Mouse (Mus musculus) midbrain, embryonic 11.5 days (tissue): ENCODE measurements at regions not wholly inside any gene's neighbourhood (a gene's known extent, or its start where the extent isn't known, plus 50 kb on each side); places are given as distances from the start of the nearest gene placed in this dataset.

Experiments
- ATAC-seq: fragments of 200-750 bp; cut with Nextera tagmentation; 2 replicates; pipeline ENCODE4 v1.8.0; 2017; ENCODE audit warnings: moderate TSS enrichment, moderate library complexity; ENCODE audit not compliant: low FRiP score
- DNase-seq: peaks from one replicate; pipeline ENCODE4 v3.0.0; 2015; ENCODE audit warnings: low spot score; ENCODE audit errors: missing footprints
- H3K27ac ChIP-seq: fragments of 300-500 bp; sonication (generic); 2 replicates; pipeline ENCODE4 v1.5.1; 2014; ENCODE audit warnings: low read depth, low read length
- H3K27me3 ChIP-seq: fragments of 300-500 bp; sonication (generic); 2 replicates; pipeline ENCODE4 v1.6.1; 2014; ENCODE audit warnings: mild to moderate bottlenecking, low read length, moderate library complexity, mixed read lengths; ENCODE audit not compliant: control insufficient read depth, insufficient read depth
- H3K36me3 ChIP-seq: fragments of 300-500 bp; sonication (generic); 2 replicates; pipeline ENCODE4 v1.6.1; 2014; ENCODE audit warnings: mild to moderate bottlenecking, low read length, moderate library complexity, mixed read lengths; ENCODE audit not compliant: control insufficient read depth, insufficient read depth
- H3K4me1 ChIP-seq: fragments of 300-500 bp; sonication (generic); 2 replicates; pipeline ENCODE4 v1.6.1; 2014; ENCODE audit warnings: low read length; ENCODE audit not compliant: control insufficient read depth, insufficient read depth
- H3K4me2 ChIP-seq: fragments of 300-500 bp; sonication (generic); 2 replicates; pipeline ENCODE4 v1.6.1; 2014; ENCODE audit warnings: mild to moderate bottlenecking, moderate library complexity
- H3K4me3 ChIP-seq: fragments of 300-500 bp; sonication (generic); 2 replicates; pipeline ENCODE4 v1.5.1; 2014; ENCODE audit warnings: low read depth, low read length
- H3K9ac ChIP-seq: fragments of 300-500 bp; sonication (generic); 2 replicates; pipeline ENCODE4 v1.6.1; 2014; ENCODE audit warnings: low read length
- H3K9me3 ChIP-seq: fragments of 300-500 bp; sonication (generic); 2 replicates; pipeline ENCODE4 v1.6.1; 2016; ENCODE audit warnings: low read length; ENCODE audit not compliant: control insufficient read depth
- WGBS: fragments of 180-500 bp; shearing (Covaris S2); extraction: QIAGEN DNeasy Blood & Tissue Kit; methylation state at CpG from one replicate; pipeline ENCODE4 v1.1.7; 2014; 5-methylcytosine and 5-hydroxymethylcytosine counted together

GRCm38 (mm10) chr8:76038526-76038925 lies 590.0 kb downstream of the Iqcm start:
- Histone ChIP-seq H3K9me3 (no peaks in the 10 kb centered on the region), H3K4me1 (no peaks in the 10 kb centered on the region), H3K27ac (no peak overlapping the region), H3K36me3 (no peaks in the 10 kb centered on the region), H3K9ac (no peak overlapping the region), H3K4me3 (no peak overlapping the region), H3K4me2 (no peak overlapping the region), H3K27me3 (no peaks in the 10 kb centered on the region)
- no peak for ATAC-seq
- DNase-seq: no peak
- WGBS: 89% methylated on average over 1 of the region's 1 CpGs

GRCm38 (mm10) chr8:76052003-76052402 lies 603.5 kb downstream of the Iqcm start:
- no peak overlapping the region for H3K4me2 ChIP-seq
- 62% methylated on average over 4 of the region's 4 CpGs for WGBS
- H3K4me1 ChIP-seq: no peaks in the 10 kb centered on the region
- H3K9me3 ChIP-seq: no peaks in the 10 kb centered on the region
- no peak for DNase-seq
- peak; percentile 74; the same call in 1 of the 2 replicates for ATAC-seq
- H3K9ac ChIP-seq: no peak overlapping the region
- no peaks in the 10 kb centered on the region for H3K36me3 ChIP-seq
- H3K27ac ChIP-seq: no peak overlapping the region
- no peak overlapping the region for H3K4me3 ChIP-seq
- H3K27me3 ChIP-seq: no peaks in the 10 kb centered on the region

- Histone ChIP-seq H3K27me3 (no peaks in the 10 kb centered on the region), H3K4me3 (no peak overlapping the region), H3K4me2 (no peak overlapping the region), H3K36me3 (no peaks in the 10 kb centered on the region), H3K9me3 (no peaks in the 10 kb centered on the region), H3K4me1 (no peaks in the 10 kb centered on the region), H3K27ac (no peak overlapping the region), H3K9ac (no peak overlapping the region)
- DNase-seq (peak; percentile 85), ATAC-seq (peak; percentile 75; the same call in 1 of the 2 replicates)
- 6% methylated on average over 2 of the region's 2 CpGs for WGBS
These were observed 619.2 kb downstream of the Iqcm start for GRCm38 (mm10) chr8:76067721-76068120.

- Histone ChIP-seq H3K9ac (no peak overlapping the region), H3K4me1 (no peaks in the 10 kb centered on the region), H3K4me3 (no peak overlapping the region), H3K27ac (no peak overlapping the region), H3K4me2 (no peak overlapping the region), H3K27me3 (no peaks in the 10 kb centered on the region), H3K36me3 (no peaks in the 10 kb centered on the region), H3K9me3 (no peaks in the 10 kb centered on the region)
- DNase-seq: no peak
- ATAC-seq: no peak
- WGBS: 34% methylated on average over 3 of the region's 3 CpGs
These were observed 624.3 kb downstream of the Iqcm start for GRCm38 (mm10) chr8:76072671-76073351.

DNA sequence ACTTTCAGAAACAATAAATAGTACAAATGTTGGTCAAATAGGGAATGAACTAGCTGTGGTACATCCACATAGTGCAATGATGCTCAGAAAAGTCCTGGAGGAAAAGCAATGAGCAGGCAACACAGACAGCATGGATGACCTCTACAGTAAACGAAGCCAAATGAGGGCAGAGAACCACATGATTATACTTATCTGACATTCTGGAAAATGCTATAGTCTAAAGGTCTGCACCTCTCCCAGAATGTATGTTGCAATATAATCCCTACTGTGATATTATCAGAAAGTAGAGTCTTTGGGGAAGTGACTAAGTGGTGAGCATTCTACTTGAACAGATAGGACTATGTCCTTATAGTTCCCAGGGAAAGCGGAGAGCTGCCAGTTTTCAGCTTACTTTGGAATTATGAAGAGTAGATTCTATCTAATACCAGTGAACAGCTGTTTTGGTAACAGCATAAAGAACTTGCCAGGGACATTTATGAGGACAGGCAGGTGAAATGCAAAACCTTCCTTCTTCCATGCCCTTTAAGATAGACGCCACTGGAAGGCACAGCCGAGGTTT lies 672.2 kb downstream of the Iqcm start:
- Histone ChIP-seq H3K27ac (no peak overlapping the region), H3K36me3 (no peaks in the 10 kb centered on the region), H3K4me3 (no peak overlapping the region), H3K27me3 (no peaks in the 10 kb centered on the region), H3K9me3 (no peaks in the 10 kb centered on the region), H3K9ac (no peak overlapping the region), H3K4me2 (no peak overlapping the region), H3K4me1 (no peaks in the 10 kb centered on the region)
- ATAC-seq (no peak), DNase-seq (no peak)
- WGBS: 82% methylated on average over 4 of the region's 4 CpGs

GRCm38 (mm10) chr8:76127486-76127885 lies 679.0 kb downstream of the Iqcm start:
- WGBS: 85% methylated on average over 2 of the region's 2 CpGs

DNA sequence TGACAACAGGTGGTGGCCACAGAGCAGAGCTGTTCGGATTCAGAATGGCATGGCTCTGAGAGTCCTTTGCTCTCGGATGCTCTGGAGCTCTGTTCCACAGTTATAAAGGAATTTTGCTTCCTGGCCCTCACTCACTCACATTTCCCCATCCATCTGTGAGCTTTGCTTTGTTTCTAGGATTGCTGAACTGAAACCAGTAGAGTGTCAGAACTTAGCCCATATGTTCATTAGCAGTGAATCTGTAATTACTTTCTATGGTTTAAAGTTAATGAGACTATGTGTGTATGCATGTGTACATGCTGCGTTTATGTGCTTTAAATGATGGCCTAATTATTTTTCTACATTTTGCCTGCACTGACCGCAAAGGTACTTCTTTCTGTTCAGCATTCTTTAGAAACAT lies 688.7 kb downstream of the Iqcm start:
- 74% methylated on average over 4 of the region's 4 CpGs for WGBS
- H3K27ac ChIP-seq: no peak overlapping the region
- no peak overlapping the region for H3K9ac ChIP-seq
- H3K4me2 ChIP-seq: no peak overlapping the region
- ATAC-seq (no peak), DNase-seq (no peak)
- H3K27me3 ChIP-seq: no peaks in the 10 kb centered on the region
- no peaks in the 10 kb centered on the region for H3K9me3 ChIP-seq
- no peaks in the 10 kb centered on the region for H3K36me3 ChIP-seq
- no peak overlapping the region for H3K4me3 ChIP-seq
- H3K4me1 ChIP-seq: no peaks in the 10 kb centered on the region

More at GRCm38 (mm10) chr8:76127486-76127885, 679.0 kb downstream of the Iqcm start:
- Histone ChIP-seq H3K4me2 (no peak overlapping the region), H3K27me3 (no peaks in the 10 kb centered on the region), H3K27ac (no peak overlapping the region), H3K36me3 (no peaks in the 10 kb centered on the region), H3K9ac (no peak overlapping the region), H3K4me1 (no peaks in the 10 kb centered on the region), H3K9me3 (no peaks in the 10 kb centered on the region), H3K4me3 (no peak overlapping the region)
- DNase-seq: no peak
- ATAC-seq: no peak

DNA sequence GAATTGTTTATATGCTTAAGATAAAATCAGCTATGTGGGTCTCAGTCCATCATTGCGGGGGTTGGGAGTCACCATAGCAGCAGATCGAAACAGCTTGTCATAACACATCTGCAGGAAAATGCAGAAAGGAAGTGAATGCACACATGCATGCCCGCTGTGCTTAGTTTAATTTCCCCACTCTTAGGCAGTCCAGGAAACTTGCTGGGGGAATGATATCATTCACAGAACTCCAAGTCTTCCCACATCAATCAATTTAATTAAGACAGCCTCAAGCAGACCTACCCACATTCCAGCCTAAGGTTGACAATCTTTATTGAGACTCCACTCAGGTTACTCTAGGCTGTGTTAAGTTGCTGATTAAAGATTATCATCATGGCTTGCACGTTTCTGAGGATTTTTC lies 700.2 kb downstream of the Iqcm start:
- H3K27me3 ChIP-seq: no peaks in the 10 kb centered on the region
- no peak for DNase-seq
- no peak for ATAC-seq
- WGBS: 73% methylated on average over 4 of the region's 4 CpGs
- H3K9me3 ChIP-seq: no peaks in the 10 kb centered on the region
- no peaks in the 10 kb centered on the region for H3K36me3 ChIP-seq
- H3K4me3 ChIP-seq: no peak overlapping the region
- no peaks in the 10 kb centered on the region for H3K4me1 ChIP-seq
- no peak overlapping the region for H3K27ac ChIP-seq
- H3K9ac ChIP-seq: no peak overlapping the region
- H3K4me2 ChIP-seq: no peak overlapping the region

GRCm38 (mm10) chr8:76182520-76182919 lies 716.7 kb upstream of the Nr3c2 start:
- no peak for DNase-seq
- H3K9me3 ChIP-seq: no peaks in the 10 kb centered on the region
- no peaks in the 10 kb centered on the region for H3K4me1 ChIP-seq
- no peak overlapping the region for H3K4me2 ChIP-seq
- no peaks in the 10 kb centered on the region for H3K36me3 ChIP-seq
- H3K27ac ChIP-seq: no peak overlapping the region
- H3K4me3 ChIP-seq: no peak overlapping the region
- WGBS: 84% methylated on average over 3 of the region's 3 CpGs
- H3K27me3 ChIP-seq: no peaks in the 10 kb centered on the region
- ATAC-seq: no peak
- no peak overlapping the region for H3K9ac ChIP-seq
